Mouse (Mus musculus): ENCODE measurements around the gene Il4i1. TPM values are rescaled to one million over a fixed set of nuclear protein-coding genes. Genes with fewer than 3 reads are reported as not detected.

The Il4i1 gene
- polyA plus RNA-seq, 1 experiment from 2014 or later = 0.69 TPM

DNA sequence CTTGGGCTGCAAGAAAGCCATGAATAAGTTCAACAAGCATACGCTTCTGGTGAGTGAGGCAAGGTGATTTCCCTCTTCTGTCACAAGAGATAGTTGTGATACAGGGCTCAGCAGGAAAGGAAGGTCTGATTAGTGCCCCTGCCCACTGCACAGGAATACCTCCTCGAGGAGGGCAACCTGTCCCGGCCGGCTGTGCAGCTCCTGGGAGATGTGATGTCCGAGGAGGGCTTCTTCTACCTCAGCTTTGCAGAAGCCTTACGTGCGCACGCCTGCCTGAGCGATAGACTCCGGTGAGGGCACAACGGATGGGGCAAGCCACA lies 22.9 kb downstream of the Il4i1 start:
- Histone ChIP-seq H3K4me1 (replicated peaks; ENCODE audit: control insufficient read depth, insufficient read depth) (peaks cover 7% of the 10 kb centered on the region; the same call in 1 of the 2 replicates), H3K36me3 (ENCODE audit: control insufficient read depth, insufficient read depth, low read length) (peaks cover 14% of the 10 kb centered on the region), H3K4me3 (ENCODE audit: low read depth, low read length) (peak overlapping the region; percentile 20; the same call in 1 of the 2 replicates), H3K27ac (replicated peaks) (no peak overlapping the region; the same call in 1 of the 2 replicates), H3K27me3 (ENCODE audit: control insufficient read depth, insufficient read depth, low read length) (no peaks in the 10 kb centered on the region), H3K4me2 (replicated peaks; ENCODE audit: low read depth) (peak overlapping the region; percentile 57), H3K9ac (ENCODE audit: low read length) (peak overlapping the region; percentile 53), H3K9me3 (ENCODE audit: control insufficient read depth, low read length) (no peaks in the 10 kb centered on the region)
- TF ChIP-seq CTCF (IDR thresholded peaks at IDR 0.05; ENCODE audit: low read depth) (no peak), EP300 (optimal IDR thresholded peaks at IDR 0.05) (no peak)
- DNase-seq (ENCODE audit: low spot score) (no peak), ATAC-seq (ENCODE audit: low FRiP score, low TSS enrichment) (no peak)
- WGBS = 36% methylated on average over 11 of the region's 11 CpGs

DNA sequence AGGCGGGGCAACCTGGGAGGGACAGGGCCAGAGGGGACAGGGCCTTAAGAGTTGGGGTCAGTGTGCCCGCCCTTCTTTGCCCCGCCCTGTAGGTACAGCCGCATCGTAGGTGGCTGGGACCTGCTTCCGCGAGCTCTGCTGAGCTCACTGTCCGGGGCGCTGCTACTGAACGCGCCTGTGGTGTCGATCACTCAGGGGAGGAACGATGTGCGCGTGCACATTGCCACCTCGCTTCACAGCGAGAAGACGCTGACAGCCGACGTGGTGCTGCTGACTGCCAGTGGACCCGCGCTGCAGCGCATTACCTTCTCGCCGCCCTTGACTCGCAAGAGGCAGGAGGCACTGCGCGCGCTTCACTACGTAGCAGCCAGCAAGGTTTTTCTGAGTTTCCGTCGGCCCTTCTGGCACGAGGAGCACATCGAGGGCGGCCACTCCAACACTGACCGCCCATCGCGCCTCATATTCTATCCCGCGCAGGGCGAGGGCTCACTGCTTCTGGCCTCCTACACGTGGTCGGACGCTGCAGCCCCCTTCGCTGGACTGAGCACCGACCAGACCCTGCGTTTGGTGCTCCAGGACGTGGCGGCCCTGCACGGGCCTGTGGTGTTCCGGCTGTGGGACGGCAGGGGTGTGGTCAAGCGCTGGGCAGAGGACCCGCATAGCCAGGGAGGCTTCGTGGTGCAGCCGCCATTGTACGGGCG lies 23.5 kb downstream of the Il4i1 start:
- TF ChIP-seq CTCF (IDR thresholded peaks at IDR 0.05; ENCODE audit: low read depth) = no peak
- no peak for TF ChIP-seq EP300 (optimal IDR thresholded peaks at IDR 0.05)
- Histone ChIP-seq H3K27ac (replicated peaks) (no peak overlapping the region; the same call in 1 of the 2 replicates), H3K9ac (ENCODE audit: low read length) (peak overlapping the region; percentile 53), H3K27me3 (ENCODE audit: control insufficient read depth, insufficient read depth, low read length) (no peaks in the 10 kb centered on the region), H3K9me3 (ENCODE audit: control insufficient read depth, low read length) (no peaks in the 10 kb centered on the region), H3K4me1 (replicated peaks; ENCODE audit: control insufficient read depth, insufficient read depth) (peaks cover 7% of the 10 kb centered on the region; the same call in 1 of the 2 replicates), H3K4me3 (ENCODE audit: low read depth, low read length) (peak overlapping the region; percentile 20), H3K4me2 (replicated peaks; ENCODE audit: low read depth) (peak overlapping the region; percentile 57), H3K36me3 (ENCODE audit: control insufficient read depth, insufficient read depth, low read length) (peaks cover 19% of the 10 kb centered on the region)
- DNase-seq (ENCODE audit: low spot score) (peak; percentile 62), ATAC-seq (ENCODE audit: low FRiP score, low TSS enrichment) (peak; percentile 47)
- 3% methylated on average over 57 of the region's 58 CpGs for WGBS

DNA sequence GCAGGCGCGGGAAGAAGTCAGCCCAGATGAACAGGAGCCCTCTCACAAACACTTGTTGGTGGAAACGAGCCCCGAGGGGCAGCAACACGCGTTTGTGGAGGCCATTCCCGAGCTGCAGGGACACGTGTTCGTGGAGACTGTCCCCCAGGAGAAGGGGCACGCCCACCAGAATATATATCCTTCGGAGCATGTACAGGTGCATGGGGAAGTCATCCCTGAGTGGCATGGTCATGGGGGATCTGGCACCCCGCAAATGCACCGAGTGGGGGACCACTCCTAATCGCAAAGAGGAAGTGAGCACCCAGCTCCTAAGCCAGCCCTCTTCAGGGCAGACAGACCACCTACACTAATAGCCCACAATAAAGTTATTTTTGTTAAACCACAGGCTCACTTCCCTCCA lies 24.2 kb downstream of the Il4i1 start:
- Histone ChIP-seq H3K4me2 (replicated peaks; ENCODE audit: low read depth) (no peak overlapping the region), H3K27ac (replicated peaks) (no peak overlapping the region), H3K27me3 (ENCODE audit: control insufficient read depth, insufficient read depth, low read length) (no peaks in the 10 kb centered on the region), H3K9ac (ENCODE audit: low read length) (no peak overlapping the region), H3K4me1 (replicated peaks; ENCODE audit: control insufficient read depth, insufficient read depth) (peaks cover 7% of the 10 kb centered on the region; the same call in 1 of the 2 replicates), H3K4me3 (ENCODE audit: low read depth, low read length) (no peak overlapping the region), H3K9me3 (ENCODE audit: control insufficient read depth, low read length) (no peaks in the 10 kb centered on the region), H3K36me3 (ENCODE audit: control insufficient read depth, insufficient read depth, low read length) (peaks cover 27% of the 10 kb centered on the region)
- 60% methylated on average over 14 of the region's 14 CpGs for WGBS
- ATAC-seq (ENCODE audit: low FRiP score, low TSS enrichment) (no peak), DNase-seq (ENCODE audit: low spot score) (no peak)
- TF ChIP-seq CTCF (IDR thresholded peaks at IDR 0.05; ENCODE audit: low read depth) (no peak), EP300 (optimal IDR thresholded peaks at IDR 0.05) (no peak)

DNA sequence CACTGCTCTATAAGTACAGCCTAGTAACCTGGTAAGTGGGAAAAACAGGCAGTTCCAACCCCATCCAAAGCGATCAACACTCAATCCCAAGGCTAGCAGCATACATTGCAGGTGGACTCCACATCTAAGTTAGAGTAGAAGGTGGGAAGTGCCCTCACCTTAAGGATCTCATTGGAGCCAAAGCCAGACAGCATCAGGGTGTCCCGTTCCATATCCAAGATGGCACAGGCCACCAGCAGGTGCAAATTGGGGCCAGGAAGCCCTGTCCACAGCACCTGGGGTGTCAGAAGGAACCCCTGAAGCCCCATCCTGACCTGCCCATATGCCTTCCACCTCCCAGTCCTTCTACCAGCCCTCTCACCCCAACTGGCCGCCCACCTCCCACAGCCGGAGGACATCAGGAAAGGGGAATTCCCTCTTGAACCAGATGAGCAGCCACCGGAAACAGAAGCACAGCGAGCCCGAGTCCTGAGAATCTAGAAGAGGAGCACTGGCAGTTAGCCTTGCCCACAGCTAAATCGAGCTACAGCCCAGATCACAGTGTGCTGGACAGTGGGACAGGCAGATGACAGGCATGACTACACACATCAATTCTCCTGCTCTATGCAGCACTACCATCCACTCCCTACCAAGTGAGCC lies 25.8 kb downstream of the Il4i1 start:
- Histone ChIP-seq H3K9ac (ENCODE audit: low read length) (no peak overlapping the region), H3K27me3 (ENCODE audit: control insufficient read depth, insufficient read depth, low read length) (no peaks in the 10 kb centered on the region), H3K9me3 (ENCODE audit: control insufficient read depth, low read length) (no peaks in the 10 kb centered on the region), H3K4me2 (replicated peaks; ENCODE audit: low read depth) (no peak overlapping the region), H3K4me1 (replicated peaks; ENCODE audit: control insufficient read depth, insufficient read depth) (peaks cover 7% of the 10 kb centered on the region; the same call in 1 of the 2 replicates), H3K36me3 (ENCODE audit: control insufficient read depth, insufficient read depth, low read length) (peaks cover 33% of the 10 kb centered on the region), H3K27ac (replicated peaks) (no peak overlapping the region), H3K4me3 (ENCODE audit: low read depth, low read length) (no peak overlapping the region)
- 93% methylated on average over 8 of the region's 8 CpGs for WGBS
- ATAC-seq (ENCODE audit: low FRiP score, low TSS enrichment) (no peak), DNase-seq (ENCODE audit: low spot score) (no peak)
- no peak for TF ChIP-seq CTCF (IDR thresholded peaks at IDR 0.05; ENCODE audit: low read depth)
- no peak for TF ChIP-seq EP300 (optimal IDR thresholded peaks at IDR 0.05)

DNA sequence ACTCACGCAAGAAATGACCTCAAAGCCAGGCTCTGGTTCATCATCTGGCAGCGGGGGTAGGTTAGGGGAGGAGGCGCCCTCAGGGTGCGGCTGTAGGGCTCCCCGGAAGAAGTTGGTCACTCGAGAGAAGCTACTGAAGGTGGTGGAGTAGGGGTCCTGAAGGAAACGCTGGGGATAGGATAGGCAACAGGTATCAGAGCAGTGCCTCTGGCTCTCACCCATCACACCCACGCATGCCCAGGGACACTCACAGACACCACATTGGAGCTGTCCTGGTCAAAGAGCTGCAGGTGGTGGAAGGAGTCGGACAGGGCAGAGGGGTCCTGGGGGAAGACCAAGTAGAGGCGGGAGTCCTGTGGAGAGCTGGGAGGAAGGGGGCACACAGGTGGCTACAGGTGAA lies 28.8 kb downstream of the Il4i1 start:
- Histone ChIP-seq H3K9ac (ENCODE audit: low read length) (no peak overlapping the region), H3K9me3 (ENCODE audit: control insufficient read depth, low read length) (no peaks in the 10 kb centered on the region), H3K4me1 (replicated peaks; ENCODE audit: control insufficient read depth, insufficient read depth) (peaks cover 2% of the 10 kb centered on the region; the same call in 1 of the 2 replicates), H3K4me2 (replicated peaks; ENCODE audit: low read depth) (no peak overlapping the region), H3K27me3 (ENCODE audit: control insufficient read depth, insufficient read depth, low read length) (no peaks in the 10 kb centered on the region), H3K27ac (replicated peaks) (no peak overlapping the region), H3K4me3 (ENCODE audit: low read depth, low read length) (no peak overlapping the region), H3K36me3 (ENCODE audit: control insufficient read depth, insufficient read depth, low read length) (peaks cover 33% of the 10 kb centered on the region)
- TF ChIP-seq CTCF (IDR thresholded peaks at IDR 0.05; ENCODE audit: low read depth) (no peak), EP300 (optimal IDR thresholded peaks at IDR 0.05) (no peak)
- WGBS = 93% methylated on average over 10 of the region's 10 CpGs
- no peak for DNase-seq (ENCODE audit: low spot score)
- no peak for ATAC-seq (ENCODE audit: low FRiP score, low TSS enrichment)

DNA sequence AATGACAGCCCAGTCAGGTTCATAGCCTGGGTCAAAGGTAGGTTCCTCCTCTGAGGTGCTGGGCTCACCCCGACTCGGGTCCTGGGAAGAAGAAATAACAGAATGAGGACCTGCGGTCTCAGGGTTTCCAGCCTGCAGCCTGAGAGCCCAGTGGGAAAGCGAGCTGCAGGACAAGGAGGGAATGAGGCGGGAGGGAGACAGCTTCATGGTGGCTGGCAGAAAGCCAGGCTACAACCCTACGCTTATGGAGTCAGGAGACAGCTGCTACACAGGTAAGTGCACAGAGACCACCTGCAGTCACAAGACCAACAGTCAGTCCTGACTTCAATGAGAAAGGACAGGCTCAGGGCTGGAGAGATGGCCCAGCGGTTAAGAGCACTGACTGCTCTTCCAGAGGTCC lies 30.6 kb downstream of the Il4i1 start:
- H3K36me3 ChIP-seq (ENCODE audit: control insufficient read depth, insufficient read depth, low read length) = peaks cover 31% of the 10 kb centered on the region
- H3K4me3 ChIP-seq (ENCODE audit: low read depth, low read length) = no peak overlapping the region
- H3K9me3 ChIP-seq (ENCODE audit: control insufficient read depth, low read length) = no peaks in the 10 kb centered on the region
- DNase-seq (ENCODE audit: low spot score) (no peak), ATAC-seq (ENCODE audit: low FRiP score, low TSS enrichment) (no peak)
- no peak overlapping the region for H3K9ac ChIP-seq (ENCODE audit: low read length)
- H3K27me3 ChIP-seq (ENCODE audit: control insufficient read depth, insufficient read depth, low read length) = no peaks in the 10 kb centered on the region
- no peak overlapping the region for H3K27ac ChIP-seq (replicated peaks)
- no peak overlapping the region for H3K4me2 ChIP-seq (replicated peaks; ENCODE audit: low read depth)
- TF ChIP-seq CTCF (IDR thresholded peaks at IDR 0.05; ENCODE audit: low read depth) = no peak
- no peak for TF ChIP-seq EP300 (optimal IDR thresholded peaks at IDR 0.05)
- H3K4me1 ChIP-seq (replicated peaks; ENCODE audit: control insufficient read depth, insufficient read depth) = peaks cover 9% of the 10 kb centered on the region
- 90% methylated on average over 7 of the region's 7 CpGs for WGBS
